Mouse (Mus musculus): ENCODE results near the gene Arl8a. TPM values are rescaled to one million over a fixed set of nuclear protein-coding genes. Genes with fewer than 3 reads are reported as not detected.

The Arl8a gene
- total and polyA plus RNA-seq, 3 experiments = 45.0 to 99.6 (median 93.7) TPM

DNA sequence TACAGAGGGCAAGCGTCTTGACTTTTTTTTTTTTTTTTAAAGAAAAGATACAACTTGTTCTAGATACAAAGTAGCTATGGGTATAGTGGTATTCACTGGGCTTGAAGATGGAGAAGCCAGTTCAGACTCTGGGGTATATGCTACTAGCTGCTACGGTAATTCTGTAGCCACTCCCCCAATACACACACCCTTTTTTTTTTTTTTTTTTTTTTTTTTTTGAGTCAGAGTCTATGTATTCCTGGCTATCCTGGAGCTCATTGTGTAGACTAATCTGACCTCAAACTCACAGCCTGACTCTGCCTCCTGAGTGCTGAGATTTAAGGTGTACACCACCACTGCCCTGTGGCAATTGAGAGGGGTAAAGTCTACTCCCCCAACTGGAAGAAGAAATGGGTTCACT is 4.2 kb upstream of the Arl8a start:
- no peak for ATAC-seq (ENCODE audit: extremely low read depth, insufficient number of reproducible peaks, low FRiP score, poor library complexity, severe bottlenecking)
- DNase-seq (ENCODE audit: low spot score) = no peak
- Histone ChIP-seq H3K27me3 (ENCODE audit: insufficient read depth, low read length) (no peaks in the 10 kb centered on the region; the same call in 1 of the 2 replicates), H3K9me3 (replicated peaks) (no peaks in the 10 kb centered on the region), H3K36me3 (replicated peaks) (peaks cover 85% of the 10 kb centered on the region), H3K4me3 (ENCODE audit: low read depth, low read length) (no peak overlapping the region), H3K4me1 (ENCODE audit: insufficient read depth, low read depth, low read length) (peaks cover 79% of the 10 kb centered on the region)
- TF ChIP-seq CTCF (IDR thresholded peaks at IDR 0.05; ENCODE audit: low read depth, low read length) (no peak), GATA1 (IDR thresholded peaks at IDR 0.05; ENCODE audit: borderline replicate concordance, low read length) (no peak)

DNA sequence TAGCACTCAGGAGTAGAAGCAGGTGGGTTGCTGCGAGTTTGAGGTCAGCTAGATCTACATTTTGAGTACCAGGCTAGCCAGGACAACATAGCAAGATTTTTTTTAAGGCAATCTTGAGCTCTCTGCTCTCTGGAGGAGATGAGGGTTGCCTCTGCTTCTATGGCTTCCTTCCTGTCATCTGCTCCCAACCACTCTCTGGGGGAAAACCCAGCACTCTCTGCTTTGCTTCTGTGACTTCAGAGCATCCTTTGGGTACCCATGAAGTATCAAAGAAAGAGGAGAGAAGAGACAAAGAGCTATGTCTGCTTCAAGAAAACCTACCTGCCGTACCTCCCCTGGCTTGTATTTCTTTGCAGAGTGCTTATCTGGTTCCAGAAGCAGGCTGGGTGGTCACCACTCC is 2.7 kb upstream of the Arl8a start:
- peaks cover 80% of the 10 kb centered on the region for H3K36me3 ChIP-seq (replicated peaks)
- no peaks in the 10 kb centered on the region; the same call in 1 of the 2 replicates for H3K27me3 ChIP-seq (ENCODE audit: insufficient read depth, low read length)
- ATAC-seq (ENCODE audit: extremely low read depth, insufficient number of reproducible peaks, low FRiP score, poor library complexity, severe bottlenecking) (no peak), DNase-seq (ENCODE audit: low spot score) (no peak)
- H3K4me1 ChIP-seq (ENCODE audit: insufficient read depth, low read depth, low read length) = peaks cover 78% of the 10 kb centered on the region
- no peak overlapping the region for H3K4me3 ChIP-seq (ENCODE audit: low read depth, low read length)
- TF ChIP-seq GATA2 (IDR thresholded peaks at IDR 0.05; ENCODE audit: borderline replicate concordance, low read depth, low read length) (no peak), GATA1 (IDR thresholded peaks at IDR 0.05; ENCODE audit: borderline replicate concordance, low read length) (no peak), TAL1 (conservative IDR thresholded peaks at IDR 0.05; ENCODE audit: low read depth, low read length) (no peak)
- no peaks in the 10 kb centered on the region for H3K9me3 ChIP-seq (replicated peaks)

DNA sequence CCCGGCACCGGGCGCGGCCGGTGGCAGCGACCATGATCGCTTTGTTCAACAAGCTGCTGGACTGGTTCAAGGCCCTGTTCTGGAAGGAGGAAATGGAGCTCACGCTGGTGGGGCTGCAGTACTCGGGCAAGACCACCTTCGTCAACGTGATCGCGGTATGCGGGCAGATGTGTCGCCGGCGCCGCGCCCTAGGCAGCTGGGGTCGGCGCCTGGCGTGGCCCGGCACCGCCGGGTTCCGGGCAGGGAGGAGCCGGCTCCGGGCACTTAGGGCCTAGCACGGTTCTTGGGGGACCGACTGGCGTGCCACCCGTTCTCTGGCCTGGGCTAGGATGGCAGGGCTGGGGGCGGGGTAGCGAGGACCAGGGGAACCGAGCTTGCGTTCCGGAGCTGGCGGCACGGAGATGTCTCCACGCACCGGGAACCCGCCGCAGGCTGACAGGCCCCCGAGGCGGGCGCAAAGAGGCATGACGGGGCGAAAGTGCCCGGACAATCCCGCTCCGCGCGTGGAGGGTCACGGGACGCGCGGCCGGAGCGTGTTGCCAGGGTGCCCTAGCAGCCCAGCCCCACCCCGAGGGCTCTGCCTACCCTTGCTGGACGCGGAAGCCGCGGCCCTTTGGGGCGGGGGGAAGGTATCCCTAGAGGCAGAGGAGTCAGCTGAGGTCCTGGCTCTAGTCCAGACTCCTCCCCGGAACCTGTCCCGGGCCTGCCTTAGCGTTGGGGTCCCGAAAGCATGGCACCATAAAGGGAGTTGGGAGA is 500 bp downstream of the Arl8a start:
- Histone ChIP-seq H3K9me3 (replicated peaks) (no peaks in the 10 kb centered on the region), H3K4me1 (ENCODE audit: insufficient read depth, low read depth, low read length) (peaks cover 70% of the 10 kb centered on the region), H3K36me3 (replicated peaks) (peaks cover 76% of the 10 kb centered on the region), H3K27me3 (ENCODE audit: insufficient read depth, low read length) (no peaks in the 10 kb centered on the region), H3K4me3 (ENCODE audit: low read depth, low read length) (peak overlapping the region; percentile 90)
- ATAC-seq (ENCODE audit: extremely low read depth, insufficient number of reproducible peaks, low FRiP score, poor library complexity, severe bottlenecking) (peak; percentile 87), DNase-seq (ENCODE audit: low spot score) (peak; percentile 89)
- TF ChIP-seq POLR2AphosphoS5 (IDR thresholded peaks at IDR 0.05; ENCODE audit: insufficient replicate concordance, low read depth, low read length) (peak; percentile 83; the same call in 1 of the 2 replicates), GATA1 (IDR thresholded peaks at IDR 0.05; ENCODE audit: borderline replicate concordance, low read length) (no peak)

DNA sequence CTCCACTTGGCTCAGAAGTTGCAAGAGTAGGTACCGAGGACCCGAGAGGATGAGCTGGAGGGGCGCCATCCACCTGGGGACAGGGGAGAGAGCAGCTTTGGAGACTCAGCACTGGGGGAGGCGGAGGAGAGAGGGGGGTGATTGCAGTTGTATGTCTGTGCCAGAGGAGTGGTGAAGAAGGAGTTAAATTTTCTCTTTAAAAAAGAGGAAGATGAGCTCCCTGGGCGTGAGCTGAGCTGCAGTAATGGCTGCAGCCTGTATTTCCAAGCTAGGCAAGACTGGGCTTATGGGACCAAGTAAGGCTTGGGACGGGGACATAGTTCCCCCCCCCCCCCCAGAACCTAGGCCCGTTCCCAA is 1.1 kb downstream of the Arl8a start:
- no peaks in the 10 kb centered on the region for H3K27me3 ChIP-seq (ENCODE audit: insufficient read depth, low read length)
- H3K4me3 ChIP-seq (ENCODE audit: low read depth, low read length) = peak overlapping the region; percentile 90
- TF ChIP-seq GATA1 (IDR thresholded peaks at IDR 0.05; ENCODE audit: borderline replicate concordance, low read length) = no peak
- no peak for TF ChIP-seq POLR2AphosphoS5 (IDR thresholded peaks at IDR 0.05; ENCODE audit: insufficient replicate concordance, low read depth, low read length)
- no peak for TF ChIP-seq CTCF (IDR thresholded peaks at IDR 0.05; ENCODE audit: low read depth, low read length)
- TF ChIP-seq TAL1 (conservative IDR thresholded peaks at IDR 0.05; ENCODE audit: low read depth, low read length) = no peak
- TF ChIP-seq GATA2 (IDR thresholded peaks at IDR 0.05; ENCODE audit: borderline replicate concordance, low read depth, low read length) = no peak
- DNase-seq (ENCODE audit: low spot score) = peak; percentile 80
- ATAC-seq (ENCODE audit: extremely low read depth, insufficient number of reproducible peaks, low FRiP score, poor library complexity, severe bottlenecking) = peak; percentile 55
- peaks cover 70% of the 10 kb centered on the region for H3K4me1 ChIP-seq (ENCODE audit: insufficient read depth, low read depth, low read length)
- no peaks in the 10 kb centered on the region for H3K9me3 ChIP-seq (replicated peaks)
- H3K36me3 ChIP-seq (replicated peaks) = peaks cover 76% of the 10 kb centered on the region

DNA sequence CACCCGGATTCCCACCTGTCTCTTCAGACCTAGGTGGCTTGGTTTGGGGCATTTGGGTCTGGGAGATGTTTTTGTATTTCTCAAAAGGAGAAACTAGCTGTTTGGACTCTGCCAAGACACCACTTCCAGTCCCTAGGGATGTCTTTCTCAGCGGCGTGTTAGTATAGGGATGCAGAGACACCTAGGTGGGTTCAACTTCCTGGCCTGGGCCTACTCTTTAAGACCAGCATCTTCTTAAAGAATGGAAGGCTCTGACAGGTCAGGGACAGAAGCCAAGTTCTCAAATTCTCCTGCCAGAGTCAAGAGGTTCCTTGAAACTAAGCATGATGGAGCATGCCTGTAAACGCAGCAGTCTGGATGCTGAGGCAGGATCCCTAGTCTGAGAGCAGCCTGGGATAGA is 1.9 kb downstream of the Arl8a start:
- Histone ChIP-seq H3K36me3 (replicated peaks) (peaks cover 75% of the 10 kb centered on the region), H3K4me1 (ENCODE audit: insufficient read depth, low read depth, low read length) (peaks cover 64% of the 10 kb centered on the region), H3K4me3 (ENCODE audit: low read depth, low read length) (peak overlapping the region; percentile 90), H3K27me3 (ENCODE audit: insufficient read depth, low read length) (no peaks in the 10 kb centered on the region), H3K9me3 (replicated peaks) (no peaks in the 10 kb centered on the region)
- TF ChIP-seq POLR2AphosphoS5 (IDR thresholded peaks at IDR 0.05; ENCODE audit: insufficient replicate concordance, low read depth, low read length) (no peak), GATA1 (IDR thresholded peaks at IDR 0.05; ENCODE audit: borderline replicate concordance, low read length) (no peak), CTCF (IDR thresholded peaks at IDR 0.05; ENCODE audit: low read depth, low read length) (no peak), TAL1 (conservative IDR thresholded peaks at IDR 0.05; ENCODE audit: low read depth, low read length) (no peak), GATA2 (IDR thresholded peaks at IDR 0.05; ENCODE audit: borderline replicate concordance, low read depth, low read length) (no peak)
- DNase-seq (ENCODE audit: low spot score) = no peak
- no peak for ATAC-seq (ENCODE audit: extremely low read depth, insufficient number of reproducible peaks, low FRiP score, poor library complexity, severe bottlenecking)

DNA sequence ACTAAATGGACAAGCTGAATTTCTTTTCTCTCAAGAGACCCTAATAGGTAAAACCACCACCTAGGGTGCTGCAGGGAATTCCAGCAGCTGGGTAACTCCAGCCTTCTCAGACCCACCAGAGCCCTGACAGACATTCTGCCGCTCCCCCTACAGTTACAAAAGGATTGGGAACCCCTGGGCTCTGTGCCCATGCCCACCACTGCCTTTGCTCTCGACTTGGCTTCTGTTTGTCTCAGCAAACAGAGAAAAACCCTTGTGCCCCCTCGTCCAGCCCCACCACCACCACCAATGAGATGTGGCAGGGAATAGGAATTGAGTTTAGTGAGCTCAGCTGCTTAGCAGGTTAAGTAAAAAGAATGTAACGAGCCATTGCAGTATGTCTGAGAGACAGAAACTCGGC is 2.4 kb downstream of the Arl8a start:
- Histone ChIP-seq H3K36me3 (replicated peaks) (peaks cover 75% of the 10 kb centered on the region), H3K27me3 (ENCODE audit: insufficient read depth, low read length) (no peaks in the 10 kb centered on the region), H3K9me3 (replicated peaks) (no peaks in the 10 kb centered on the region), H3K4me3 (ENCODE audit: low read depth, low read length) (no peak overlapping the region; the same call in 1 of the 2 replicates), H3K4me1 (ENCODE audit: insufficient read depth, low read depth, low read length) (peaks cover 62% of the 10 kb centered on the region)
- ATAC-seq (ENCODE audit: extremely low read depth, insufficient number of reproducible peaks, low FRiP score, poor library complexity, severe bottlenecking) (no peak), DNase-seq (ENCODE audit: low spot score) (no peak)
- no peak for TF ChIP-seq TAL1 (conservative IDR thresholded peaks at IDR 0.05; ENCODE audit: low read depth, low read length)

DNA sequence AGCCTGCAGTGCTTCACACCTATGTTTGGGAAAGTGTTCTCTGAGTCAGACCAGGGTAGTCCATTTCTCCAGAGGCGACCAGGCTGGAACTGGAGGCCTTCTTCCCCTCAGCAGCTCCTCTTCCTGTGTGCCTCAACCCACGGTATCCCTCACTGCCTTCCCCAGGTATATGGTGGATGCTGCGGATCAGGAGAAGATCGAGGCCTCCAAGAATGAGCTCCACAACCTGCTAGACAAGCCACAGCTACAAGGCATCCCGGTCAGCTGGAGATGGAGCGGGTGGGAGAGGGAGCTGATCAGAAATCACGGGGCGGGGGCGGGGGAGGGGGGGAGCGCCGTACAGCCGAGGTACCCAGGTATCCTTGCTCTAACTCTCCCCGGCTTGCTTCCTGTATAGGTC is 7.4 kb downstream of the Arl8a start:
- H3K36me3 ChIP-seq (replicated peaks) = peaks cover 79% of the 10 kb centered on the region

More for the DNA sequence above, 7.4 kb downstream of the Arl8a start:
- no peaks in the 10 kb centered on the region for H3K9me3 ChIP-seq (replicated peaks)
- ATAC-seq (ENCODE audit: extremely low read depth, insufficient number of reproducible peaks, low FRiP score, poor library complexity, severe bottlenecking) (no peak), DNase-seq (ENCODE audit: low spot score) (no peak)
- no peak overlapping the region for H3K4me3 ChIP-seq (ENCODE audit: low read depth, low read length)
- no peak for TF ChIP-seq GATA2 (IDR thresholded peaks at IDR 0.05; ENCODE audit: borderline replicate concordance, low read depth, low read length)
- H3K27me3 ChIP-seq (ENCODE audit: insufficient read depth, low read length) = 0 out of 2 replicates have a peak, but pooled peaks cover 3% of the 10 kb centered on the region
- H3K4me1 ChIP-seq (ENCODE audit: insufficient read depth, low read depth, low read length) = peaks cover 35% of the 10 kb centered on the region
